Mouse (Mus musculus) T-cell, adult 2 months (primary cell): ENCODE data around the gene Ctf2.

Experiments used
- DNase-seq: peaks from one replicate; pipeline ENCODE4 v3.0.0; 2022; ENCODE audit warnings: low spot score

Ctf2 gene

DNA sequence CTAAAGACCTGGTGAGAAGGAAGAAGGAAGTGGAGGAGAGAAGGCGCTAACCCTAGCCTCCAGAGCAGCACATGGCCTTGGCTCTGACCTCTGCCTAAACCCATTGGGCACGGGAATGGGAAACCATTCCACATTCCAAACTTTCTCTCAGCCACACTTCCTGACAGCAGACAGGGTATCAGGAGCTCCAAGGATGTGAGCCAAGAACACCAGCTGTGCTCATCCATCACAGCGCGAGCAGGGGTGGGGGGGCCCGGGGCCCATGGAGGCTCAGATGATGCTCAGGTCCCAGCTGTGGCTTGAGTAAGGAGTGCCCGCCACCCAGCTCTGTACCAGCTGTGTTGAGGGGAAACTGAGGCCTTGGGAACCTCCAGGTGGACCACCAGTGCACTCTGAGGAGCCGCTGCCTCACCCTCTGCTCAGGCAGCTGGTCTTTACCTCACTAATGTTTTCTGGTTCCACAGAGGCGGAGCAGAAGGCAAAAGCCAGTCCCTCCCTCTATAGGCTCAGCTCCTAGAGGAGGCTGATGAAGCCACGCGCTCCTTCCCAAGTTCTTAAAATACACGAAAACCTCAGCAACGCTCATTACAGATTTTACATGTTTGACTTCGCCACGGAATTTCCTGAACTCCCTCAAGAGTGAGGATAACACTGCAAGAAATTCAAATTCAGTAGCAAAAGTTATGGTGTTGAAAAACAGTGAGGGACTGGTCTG, 46.5 kb downstream of the Ctf2 start:
- DNase-seq: no peak

DNA sequence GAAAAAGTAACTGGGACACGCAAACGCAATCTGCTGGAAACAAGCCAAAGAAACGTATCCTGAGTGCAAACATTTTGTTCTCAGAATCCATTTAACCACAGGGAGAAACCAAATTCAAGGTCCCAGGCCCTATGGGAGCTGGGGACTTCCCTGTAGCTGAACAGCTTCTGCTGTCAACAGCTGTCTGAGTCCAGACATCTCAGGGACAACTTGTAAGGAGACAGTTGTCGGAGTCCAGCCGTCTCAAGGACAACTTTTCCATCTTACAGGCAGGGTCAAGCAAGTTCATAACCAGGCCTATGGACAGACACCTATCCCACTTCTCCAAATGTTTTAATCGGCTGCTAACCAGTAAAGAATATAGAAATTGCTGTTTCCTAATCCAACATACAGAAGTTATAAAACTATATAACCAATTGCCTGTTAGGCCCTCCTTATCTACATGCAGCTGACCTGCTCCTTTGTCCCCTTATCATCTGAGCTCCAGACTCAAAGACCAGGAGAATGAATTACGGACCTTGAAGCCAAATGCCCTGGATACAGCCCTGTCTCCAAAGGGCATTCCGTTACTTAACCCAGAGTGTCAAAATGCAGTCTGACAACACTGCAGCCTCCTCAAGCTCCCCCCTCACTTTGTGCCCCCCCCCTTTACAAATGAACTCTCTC, 49.9 kb downstream of the Ctf2 start:
- no peak for DNase-seq

DNA sequence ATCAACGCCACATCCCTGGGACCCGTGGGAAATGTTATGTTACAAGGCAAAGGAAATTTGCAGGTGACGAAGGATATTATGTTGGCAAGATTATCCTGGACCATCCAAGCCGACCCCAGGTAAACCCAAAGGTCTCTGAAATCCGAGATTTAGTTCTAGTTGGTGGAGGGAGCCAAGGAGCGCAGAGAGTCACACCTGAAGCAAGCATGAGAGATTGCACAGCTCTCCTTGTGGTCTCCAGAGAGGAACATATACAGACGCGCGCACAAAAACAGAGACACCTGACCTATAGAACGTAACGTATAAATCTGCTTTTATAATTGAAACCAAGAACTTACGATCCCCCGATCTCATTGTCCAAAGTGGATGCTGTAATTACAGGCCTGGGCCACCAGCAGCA, 51.4 kb downstream of the Ctf2 start:
- DNase-seq: no peak

DNA sequence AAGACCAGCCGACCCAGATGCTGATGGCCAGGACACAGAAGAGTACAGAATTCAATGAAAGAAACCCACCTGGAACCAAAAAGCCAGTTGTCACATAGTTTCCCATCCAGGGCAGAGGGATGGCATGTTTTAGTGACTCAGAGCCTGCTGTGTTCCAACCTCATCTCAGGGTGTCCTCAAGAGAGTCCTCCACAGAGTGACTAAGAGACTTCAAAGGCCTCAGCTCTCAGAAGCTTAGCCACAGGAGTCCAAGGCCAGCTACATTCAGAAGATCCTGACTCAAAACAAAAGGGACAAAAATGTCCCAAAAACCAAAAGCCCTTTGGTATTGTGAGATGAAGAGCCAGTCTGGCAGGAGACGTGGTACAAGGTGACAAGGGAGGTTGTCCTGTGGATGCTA, 53.2 kb downstream of the Ctf2 start:
- no peak for DNase-seq

DNA sequence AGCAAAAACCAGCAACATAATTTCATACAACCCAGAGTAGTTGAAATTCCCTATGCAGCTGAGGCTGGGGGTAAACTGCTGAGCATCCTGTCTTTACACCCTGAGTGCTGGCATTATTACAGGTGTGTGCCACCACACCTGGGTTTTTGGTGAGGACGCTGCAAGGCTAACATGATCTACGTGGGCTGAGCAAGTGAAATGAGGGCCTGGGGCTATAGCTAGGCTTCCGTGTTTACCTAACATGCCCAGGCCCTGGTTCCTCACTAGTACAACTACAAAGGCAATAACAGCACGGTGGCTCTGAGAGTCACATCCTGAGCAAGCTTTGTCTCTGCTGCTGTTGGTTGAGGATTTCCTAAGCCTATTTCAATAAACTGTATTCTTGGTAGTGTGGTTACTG, 54.4 kb downstream of the Ctf2 start:
- no peak for DNase-seq

GRCm38 (mm10) chr7:127677077-127677476, 54.9 kb downstream of the Ctf2 start:
- peak; percentile 61 for DNase-seq

GRCm38 (mm10) chr7:127675391-127675811, 56.6 kb downstream of the Ctf2 start:
- DNase-seq: no peak

DNA sequence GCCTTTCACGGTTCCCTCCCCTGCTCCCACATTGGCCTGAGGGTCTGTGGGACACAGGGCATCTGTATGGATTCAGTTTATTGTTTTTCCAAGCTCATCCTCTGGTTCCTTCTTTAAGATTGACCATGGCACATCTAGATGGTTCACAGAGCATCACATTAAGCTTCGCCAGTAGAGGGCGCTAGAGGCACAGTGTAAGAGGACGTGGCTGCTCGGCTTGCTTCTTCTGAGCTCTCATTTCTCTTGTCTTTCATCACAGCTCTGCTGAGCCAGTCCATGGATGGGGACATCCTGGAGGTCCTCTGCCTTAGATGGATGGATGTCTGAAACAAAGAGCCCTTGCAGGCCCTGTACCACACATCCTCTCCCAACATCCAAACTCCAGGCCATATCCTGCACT, 57.0 kb downstream of the Ctf2 start:
- peak; percentile 73 for DNase-seq

DNA sequence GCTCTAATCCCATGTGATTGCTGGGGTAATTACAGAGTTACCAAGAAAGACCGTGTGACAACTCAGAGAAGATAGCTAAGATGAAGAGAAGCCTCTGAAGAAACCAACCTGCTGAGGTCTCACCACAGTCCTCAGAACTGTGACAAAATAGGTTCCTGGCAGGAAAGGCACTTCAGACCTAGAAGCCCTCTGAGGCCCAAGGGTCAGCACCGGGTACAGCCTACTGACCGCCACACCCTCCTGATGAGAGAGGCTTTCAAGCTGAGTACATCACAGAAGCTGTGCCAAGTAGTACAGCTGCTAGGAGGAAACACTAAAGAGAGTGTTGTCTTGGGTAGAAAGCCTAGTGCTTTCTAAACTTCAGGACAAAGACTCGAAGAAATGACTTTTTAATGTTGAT, 59.2 kb downstream of the Ctf2 start:
- DNase-seq: no peak

DNA sequence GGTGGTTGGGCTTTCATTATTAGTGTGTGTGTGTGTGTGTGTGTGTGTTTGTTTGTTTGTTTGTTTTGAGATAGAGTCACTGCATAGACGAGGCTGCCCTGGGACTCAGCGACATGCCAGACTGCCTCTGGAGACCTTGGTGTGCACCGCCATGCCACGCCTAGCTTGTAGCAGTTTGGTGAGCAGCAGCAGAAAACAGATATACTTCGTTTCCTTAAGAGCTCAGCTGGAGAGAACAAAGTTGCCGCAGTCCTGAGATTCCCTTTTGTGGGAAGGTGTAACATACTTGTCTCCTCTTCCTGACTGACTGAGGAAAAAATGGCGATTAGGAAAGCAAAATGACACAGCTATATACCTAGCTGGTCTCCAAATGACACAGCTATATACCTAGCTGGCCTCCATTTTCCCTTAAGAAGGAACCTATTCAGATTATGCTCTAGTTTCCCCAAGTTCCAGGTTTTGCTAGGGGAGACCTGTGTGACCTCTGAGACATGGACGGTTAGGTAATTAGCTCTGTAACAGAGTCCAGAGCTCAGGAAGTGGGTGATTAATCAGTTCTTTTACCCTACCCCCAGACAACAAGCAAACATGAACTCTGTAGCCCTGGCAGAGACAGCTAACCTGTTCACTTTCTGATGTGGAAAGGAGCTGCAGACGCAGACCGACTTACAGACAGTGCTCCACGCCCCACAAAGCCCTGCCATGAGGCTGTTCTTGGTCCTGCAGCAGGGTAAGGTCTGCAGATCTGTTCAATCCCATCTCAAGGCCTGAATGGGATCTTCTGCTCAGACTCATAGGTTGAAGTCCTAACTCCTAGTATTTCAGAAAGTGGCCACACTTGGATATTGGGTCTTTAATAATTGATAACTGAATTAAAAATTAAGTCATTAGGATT, 59.8 kb downstream of the Ctf2 start:
- DNase-seq: no peak
